Mouse (Mus musculus) spleen, postnatal 10 days (tissue): ENCODE data around the gene Rab22a.
"Not testable (repeated sequence)": the region's sequence is repeated elsewhere in the genome, so short reads cannot be mapped to it uniquely, and the experiment has no call there.

Experiments used
- DNase-seq, 2 experiments: peaks; one replicate each; pipeline ENCODE4 v3.0.0; 2021 to 2022; ENCODE audit warnings: low spot score in 2 of 2

The Rab22a gene

GRCm38 (mm10) chr2:173666876-173667275 is 7.3 kb downstream of the Rab22a start:
- DNase-seq: no peak

GRCm38 (mm10) chr2:173672328-173672896 is 12.9 kb downstream of the Rab22a start:
- no peak for DNase-seq

GRCm38 (mm10) chr2:173673469-173673868 is 13.9 kb downstream of the Rab22a start:
- peak in 1 of 2 experiments; percentile 33 for DNase-seq

- no peak for DNase-seq
These were observed 19.0 kb downstream of the Rab22a start for GRCm38 (mm10) chr2:173678593-173678992.

- DNase-seq: peak in 1 of 2 experiments; percentile 72
These were observed 19.7 kb downstream of the Rab22a start for GRCm38 (mm10) chr2:173679217-173679616.

DNA sequence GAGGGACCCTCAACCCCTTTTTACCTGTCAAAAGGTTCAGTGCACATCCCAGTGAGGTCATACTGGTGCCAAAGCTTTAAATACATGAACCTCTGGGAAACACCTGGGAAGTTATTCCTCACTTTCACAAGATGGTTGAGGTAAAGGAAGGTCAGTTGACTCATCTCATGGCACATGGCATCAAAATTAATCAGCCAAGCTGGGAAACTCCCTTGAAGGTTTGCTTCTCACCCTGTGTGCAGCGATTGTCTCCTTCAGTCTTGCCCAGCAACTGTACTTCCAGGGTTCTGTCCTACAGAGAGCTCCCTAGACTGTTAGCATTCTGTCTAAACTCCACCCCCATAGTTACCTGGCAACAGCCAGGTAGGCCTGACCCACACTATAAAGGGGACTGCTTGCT is 20.6 kb downstream of the Rab22a start:
- DNase-seq: no peak

DNA sequence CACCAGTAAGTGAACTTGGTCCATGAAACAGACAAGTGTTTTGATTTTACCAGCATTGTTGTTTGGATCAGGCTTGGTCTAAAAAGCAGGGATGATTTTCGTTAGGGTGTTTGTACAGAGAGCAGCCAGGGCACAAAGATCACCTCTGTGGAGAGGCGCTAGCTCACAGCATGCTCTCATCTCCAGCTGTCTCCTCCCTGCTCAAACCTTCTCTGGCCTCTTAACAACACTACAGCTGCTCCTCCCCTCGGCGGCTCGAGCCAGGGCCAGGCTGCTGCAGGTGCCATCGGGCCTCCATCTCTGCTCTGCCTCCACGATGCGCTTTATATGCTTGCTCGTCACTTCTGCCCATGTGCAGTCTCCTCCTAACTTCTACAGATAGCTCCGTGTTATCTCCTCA is 23.2 kb downstream of the Rab22a start:
- DNase-seq: no peak

DNA sequence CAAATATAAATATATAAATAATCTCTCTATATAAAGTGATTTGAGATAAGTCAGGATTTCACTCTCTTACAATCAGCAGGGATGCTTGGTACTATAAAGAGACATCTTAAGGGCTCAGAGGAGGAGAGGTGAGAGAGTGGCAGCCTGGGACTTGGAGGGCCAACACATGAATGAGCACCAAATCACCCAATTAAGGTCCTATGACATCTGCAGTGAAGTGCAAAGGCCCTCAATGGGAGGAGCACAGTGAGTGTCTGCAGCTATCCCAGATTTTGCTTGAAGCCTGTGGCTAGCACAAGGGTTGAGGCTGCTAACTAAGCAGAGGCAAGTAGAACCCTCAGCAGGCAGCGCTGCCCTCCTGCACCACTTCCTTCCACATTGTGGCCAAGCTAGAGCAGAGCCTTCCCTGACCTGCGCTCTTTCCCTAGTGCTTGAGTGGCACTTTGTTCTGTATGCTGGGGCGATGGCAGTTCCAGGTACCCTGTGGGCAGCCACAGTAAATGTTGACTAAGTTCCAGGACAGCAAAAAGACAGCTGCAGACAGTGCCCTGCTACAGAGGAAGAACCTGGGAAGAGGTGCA is 26.3 kb downstream of the Rab22a start:
- no peak for DNase-seq

DNA sequence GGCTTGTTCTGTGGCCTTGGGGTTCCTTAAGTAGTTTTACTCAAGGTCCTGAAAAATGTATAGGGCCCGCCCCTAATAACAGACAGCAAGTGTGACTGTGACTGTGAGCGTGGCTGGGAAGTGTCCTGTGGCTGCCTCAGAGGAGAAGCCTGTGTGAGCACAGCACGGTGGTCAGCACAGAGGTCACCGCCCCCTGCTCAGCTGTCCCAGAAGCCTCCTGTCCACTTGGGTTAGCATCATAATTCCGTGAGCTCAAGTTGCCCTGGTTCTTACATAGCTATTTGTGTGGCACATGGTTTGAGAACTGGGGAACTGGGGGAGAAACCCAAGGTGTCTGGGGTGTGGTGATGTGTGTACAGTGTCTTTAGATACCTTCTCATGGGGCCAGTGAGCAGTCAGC is 27.8 kb downstream of the Rab22a start:
- DNase-seq: no peak

GRCm38 (mm10) chr2:173689835-173690234 is 30.3 kb downstream of the Rab22a start:
- DNase-seq: no peak

DNA sequence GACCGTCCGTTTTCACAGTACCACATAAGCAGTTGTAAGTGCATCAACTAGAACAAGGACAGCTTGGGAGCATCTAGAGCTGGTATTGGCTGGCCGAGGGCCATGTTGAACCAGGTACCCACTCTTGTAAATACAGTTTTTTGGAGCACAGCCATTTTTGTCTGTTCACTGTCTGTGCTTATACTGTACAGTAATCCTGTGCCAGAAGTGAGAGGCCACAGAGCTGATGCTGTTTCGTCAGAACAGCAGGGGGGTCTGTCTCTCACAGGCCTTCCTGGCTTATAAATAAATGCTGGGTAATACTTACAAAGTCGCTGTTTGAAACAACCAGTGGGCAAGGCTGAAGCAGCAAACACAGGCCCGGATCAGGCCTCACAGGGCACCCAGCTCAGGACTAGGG is 32.2 kb downstream of the Rab22a start:
- no peak for DNase-seq

GRCm38 (mm10) chr2:173692693-173693092 is 33.1 kb downstream of the Rab22a start:
- DNase-seq: no peak

DNA sequence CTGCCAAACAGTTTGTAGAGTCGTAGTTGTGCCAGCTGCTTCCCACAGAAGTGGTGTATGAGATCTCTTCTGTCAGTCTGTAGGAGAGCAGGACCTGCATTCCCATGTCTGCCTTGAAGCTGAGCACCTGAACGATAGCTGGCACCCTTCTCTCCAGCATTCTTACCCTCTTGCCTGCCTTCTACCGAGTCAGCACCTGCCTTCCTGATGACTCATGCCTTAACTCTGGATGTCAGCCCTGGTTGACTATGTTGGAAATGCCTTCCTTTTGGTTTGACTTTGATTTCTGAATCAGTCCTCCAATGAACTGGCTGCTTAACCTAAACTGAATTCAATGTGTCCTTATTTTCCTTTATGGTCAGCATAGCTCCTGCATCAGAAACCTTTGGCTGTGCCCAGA is 39.3 kb downstream of the Rab22a start:
- DNase-seq: no peak

GRCm38 (mm10) chr2:173702096-173702866 is 42.7 kb downstream of the Rab22a start:
- no peak for DNase-seq

GRCm38 (mm10) chr2:173702867-173703237 is 43.3 kb downstream of the Rab22a start:
- no peak for DNase-seq

- no peak for DNase-seq
These were observed 46.4 kb downstream of the Rab22a start for GRCm38 (mm10) chr2:173705827-173706551.

DNA sequence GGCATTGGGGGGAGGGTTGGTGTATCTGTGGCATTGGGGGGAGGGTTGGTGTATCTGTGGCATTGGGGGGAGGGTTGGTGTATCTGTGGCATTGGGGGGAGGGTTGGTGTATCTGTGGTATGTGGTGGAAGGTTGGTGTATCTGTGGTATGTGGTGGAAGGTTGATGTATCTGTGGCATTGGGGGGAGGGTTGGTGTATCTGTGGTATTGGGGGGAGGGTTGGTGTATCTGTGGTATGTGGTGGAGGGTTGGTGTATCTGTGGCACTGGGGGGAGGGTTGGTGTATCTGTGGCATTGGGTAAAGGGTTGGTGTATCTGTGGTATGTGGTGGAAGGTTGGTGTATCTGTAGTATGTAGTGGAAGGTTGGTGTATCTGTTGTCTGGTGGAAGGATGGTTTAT is 48.1 kb downstream of the Rab22a start:
- DNase-seq: not testable (repeated sequence)

DNA sequence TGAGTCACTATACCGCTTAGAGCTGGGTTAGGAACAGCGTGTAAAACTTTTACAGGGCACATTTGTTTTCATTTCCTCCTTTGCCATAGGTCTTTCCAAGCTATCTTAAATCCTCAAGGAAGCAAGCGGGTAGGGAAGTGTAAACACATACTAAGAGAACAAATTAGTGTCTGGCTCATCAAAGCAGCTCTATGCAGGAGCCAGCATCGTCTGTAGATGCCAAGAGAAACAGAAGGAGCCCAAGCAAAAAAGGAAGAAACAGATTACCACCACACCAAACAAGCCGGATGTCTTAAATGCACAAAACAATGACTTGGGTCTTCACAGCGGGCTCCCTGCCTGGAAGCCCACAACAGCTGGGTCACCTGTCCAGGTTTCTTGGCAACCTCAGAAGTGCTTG is 50.6 kb downstream of the Rab22a start:
- no peak for DNase-seq

GRCm38 (mm10) chr2:173712656-173713055 is 53.1 kb downstream of the Rab22a start:
- no peak for DNase-seq

- no peak for DNase-seq
These were observed 53.7 kb downstream of the Rab22a start for GRCm38 (mm10) chr2:173713241-173713640.

- DNase-seq: no peak
These were observed 55.2 kb downstream of the Rab22a start for GRCm38 (mm10) chr2:173714620-173715218.

- no peak for DNase-seq
These were observed 57.4 kb downstream of the Rab22a start for GRCm38 (mm10) chr2:173716966-173717365.
